Comparison of ENCODE assay signal across 21 mouse cellular contexts in genomic region chr2:17525211-17525610, GRCm38 (mm10).
DNase-seq lines count a peak whose midpoint lies in the region; ATAC-seq lines count a peak whose summit lies in the region.
"Had no signal": no experiment of that assay in that cellular context is flagged by ENCODE, and none has a peak within 500 bp of the region (broad histone marks: within the 10 kb centered on the region; RNA-seq: fewer than 3 reads in every experiment).

No protein-coding gene starts in this region.

- H3K4me1 ChIP-seq in hindbrain, embryonic 12.5 days = peaks cover 11% of the 10 kb centered on the region; the same call in 1 of the 2 replicates
- peaks cover 20% of the 10 kb centered on the region for H3K4me1 ChIP-seq in hindbrain, embryonic 10.5 days (replicated peaks)
- H3K4me1 ChIP-seq in forebrain, embryonic 14.5 days (ENCODE audit: control insufficient read depth, insufficient read depth, low read length) = peaks cover 4% of the 10 kb centered on the region; the same call in 1 of the 2 replicates
- H3K4me1 ChIP-seq in hindbrain, embryonic 14.5 days (replicated peaks; ENCODE audit: control insufficient read depth, insufficient read depth, low read length) = peaks cover 25% of the 10 kb centered on the region
- peaks cover 18% of the 10 kb centered on the region for H3K4me1 ChIP-seq in neural tube, embryonic 12.5 days
- H3K4me1 ChIP-seq: liver, embryonic 13.5 days; lung, embryonic 15.5 days had no signal

- H3K27me3 ChIP-seq in hindbrain, embryonic 12.5 days = no peaks in the 10 kb centered on the region
- no peaks in the 10 kb centered on the region for H3K27me3 ChIP-seq in hindbrain, embryonic 10.5 days (ENCODE audit: insufficient read depth, poor library complexity, severe bottlenecking)
- H3K27me3 ChIP-seq in forebrain, embryonic 14.5 days (replicated peaks; ENCODE audit: control insufficient read depth, insufficient read depth, low read length) = no peaks in the 10 kb centered on the region
- H3K27me3 ChIP-seq in hindbrain, embryonic 14.5 days (ENCODE audit: control insufficient read depth, insufficient read depth, low read length) = no peaks in the 10 kb centered on the region
- H3K27me3 ChIP-seq in neural tube, embryonic 12.5 days (replicated peaks) = no peaks in the 10 kb centered on the region
- H3K27me3 ChIP-seq: heart, embryonic 15.5 days; kidney, embryonic 15.5 days; limb, embryonic 13.5 days; liver, embryonic 13.5 days; lung, embryonic 15.5 days had no signal

- H3K27ac ChIP-seq in hindbrain, embryonic 12.5 days = no peak overlapping the region
- H3K27ac ChIP-seq in hindbrain, embryonic 10.5 days = no peak overlapping the region
- no peak overlapping the region for H3K27ac ChIP-seq in forebrain, embryonic 14.5 days (ENCODE audit: low read depth, low read length)
- no peak overlapping the region for H3K27ac ChIP-seq in hindbrain, embryonic 14.5 days
- H3K27ac ChIP-seq in neural tube, embryonic 12.5 days = no peak overlapping the region
- H3K27ac ChIP-seq: embryonic facial prominence, embryonic 12.5 days; kidney, embryonic 15.5 days; limb, embryonic 13.5 days; liver, embryonic 13.5 days; lung, embryonic 15.5 days had no signal

- H3K9me3 ChIP-seq in hindbrain, embryonic 12.5 days (replicated peaks) = no peaks in the 10 kb centered on the region
- no peaks in the 10 kb centered on the region for H3K9me3 ChIP-seq in hindbrain, embryonic 10.5 days
- H3K9me3 ChIP-seq in forebrain, embryonic 14.5 days (replicated peaks; ENCODE audit: control insufficient read depth, low read length) = no peaks in the 10 kb centered on the region
- H3K9me3 ChIP-seq in hindbrain, embryonic 14.5 days (ENCODE audit: control insufficient read depth, low read length) = no peaks in the 10 kb centered on the region
- no peaks in the 10 kb centered on the region for H3K9me3 ChIP-seq in neural tube, embryonic 12.5 days
- H3K9me3 ChIP-seq: embryonic facial prominence, embryonic 12.5 days; heart, embryonic 15.5 days; kidney, embryonic 15.5 days; limb, embryonic 13.5 days; liver, embryonic 13.5 days; lung, embryonic 15.5 days had no signal

- intact Hi-C loops in left cerebral cortex, postnatal 25 days (cut with DNase I) = no loop called here

- H3K9ac ChIP-seq in hindbrain, embryonic 12.5 days = no peak overlapping the region
- H3K9ac ChIP-seq in forebrain, embryonic 14.5 days (ENCODE audit: low read length) = no peak overlapping the region
- H3K9ac ChIP-seq in hindbrain, embryonic 14.5 days = no peak overlapping the region
- H3K9ac ChIP-seq in neural tube, embryonic 12.5 days = no peak overlapping the region
- H3K9ac ChIP-seq: embryonic facial prominence, embryonic 12.5 days; heart, embryonic 15.5 days; kidney, embryonic 15.5 days; limb, embryonic 13.5 days; liver, embryonic 13.5 days; lung, embryonic 15.5 days had no signal

- 40% methylated on average over 4 of the region's 4 CpGs for WGBS in hindbrain, embryonic 12.5 days
- WGBS in hindbrain, embryonic 10.5 days = 80% methylated on average over 4 of the region's 4 CpGs
- 32% methylated on average over 4 of the region's 4 CpGs for WGBS in forebrain, embryonic 14.5 days
- WGBS in hindbrain, embryonic 14.5 days = 20% methylated on average over 4 of the region's 4 CpGs
- WGBS in neural tube, embryonic 12.5 days = 52% methylated on average over 4 of the region's 4 CpGs

- no peak for DNase-seq in hindbrain, embryonic 10.5 days (ENCODE audit: low spot score)
- DNase-seq in forebrain, embryonic 14.5 days (ENCODE audit: low spot score) = peak; percentile 45
- peak; percentile 47 for DNase-seq in hindbrain, embryonic 14.5 days (ENCODE audit: low spot score)
- DNase-seq in left cerebral cortex, postnatal 25 days (ENCODE audit: low spot score in 2 of 2) = no peak
- DNase-seq in testis, postnatal 14 days (ENCODE audit: low spot score) = no peak
- DNase-seq: adrenal gland, postnatal 36 days; cerebellum, adult 8-10 months; gastrocnemius, postnatal 14 days; heart, adult 18-20 months; heart, postnatal 4 days; liver, embryonic 13.5 days; lung, postnatal 4 days; thymus, postnatal 14 days had no signal

- H3K4me2 ChIP-seq in hindbrain, embryonic 12.5 days (replicated peaks) = no peak overlapping the region
- H3K4me2 ChIP-seq in forebrain, embryonic 14.5 days (ENCODE audit: low read length) = no peak overlapping the region
- H3K4me2 ChIP-seq in hindbrain, embryonic 14.5 days (replicated peaks) = no peak overlapping the region
- no peak overlapping the region for H3K4me2 ChIP-seq in neural tube, embryonic 12.5 days (replicated peaks)
- H3K4me2 ChIP-seq: embryonic facial prominence, embryonic 12.5 days; heart, embryonic 15.5 days; kidney, embryonic 15.5 days; limb, embryonic 13.5 days; liver, embryonic 13.5 days; lung, embryonic 15.5 days had no signal

- peak; percentile 83 for ATAC-seq in hindbrain, embryonic 12.5 days (ENCODE audit: low FRiP score)
- ATAC-seq in forebrain, embryonic 14.5 days = peak; percentile 20; the same call in 1 of the 2 replicates
- ATAC-seq in hindbrain, embryonic 14.5 days (ENCODE audit: low FRiP score) = peak; percentile 54; the same call in 1 of the 2 replicates
- ATAC-seq in neural tube, embryonic 12.5 days (ENCODE audit: low FRiP score, low read depth) = 0 out of 2 replicates have a peak, but pooled peaks have one; percentile 65
- ATAC-seq: intestine, embryonic 16.5 days had no signal

- H3K36me3 ChIP-seq in hindbrain, embryonic 12.5 days = no peaks in the 10 kb centered on the region
- no peaks in the 10 kb centered on the region for H3K36me3 ChIP-seq in hindbrain, embryonic 10.5 days
- no peaks in the 10 kb centered on the region for H3K36me3 ChIP-seq in forebrain, embryonic 14.5 days (ENCODE audit: control insufficient read depth, insufficient read depth, low read length)
- no peaks in the 10 kb centered on the region for H3K36me3 ChIP-seq in hindbrain, embryonic 14.5 days (replicated peaks; ENCODE audit: control insufficient read depth, insufficient read depth)
- H3K36me3 ChIP-seq in neural tube, embryonic 12.5 days = no peaks in the 10 kb centered on the region
- H3K36me3 ChIP-seq: embryonic facial prominence, embryonic 12.5 days; heart, embryonic 15.5 days; kidney, embryonic 15.5 days; limb, embryonic 13.5 days; liver, embryonic 13.5 days; lung, embryonic 15.5 days had no signal

- no peak overlapping the region for H3K4me3 ChIP-seq in hindbrain, embryonic 12.5 days
- H3K4me3 ChIP-seq in hindbrain, embryonic 10.5 days = no peak overlapping the region
- H3K4me3 ChIP-seq in forebrain, embryonic 14.5 days (ENCODE audit: low read depth, low read length) = no peak overlapping the region
- H3K4me3 ChIP-seq in hindbrain, embryonic 14.5 days (replicated peaks; ENCODE audit: low read length) = no peak overlapping the region
- H3K4me3 ChIP-seq in neural tube, embryonic 12.5 days = no peak overlapping the region
- H3K4me3 ChIP-seq: embryonic facial prominence, embryonic 12.5 days; heart, embryonic 15.5 days; kidney, embryonic 15.5 days; limb, embryonic 13.5 days; liver, embryonic 13.5 days; lung, embryonic 15.5 days had no signal

Comparison
In these comparisons a context has a peak if more than half of its experiments do, and no peak if none do; other contexts are left out.
1. DNase-seq: peak in forebrain, embryonic 14.5 days (single experiment) and hindbrain, embryonic 14.5 days (single experiment); none in hindbrain, embryonic 10.5 days (single experiment), left cerebral cortex, postnatal 25 days (0 of 2) and testis, postnatal 14 days (single experiment).
2. ATAC-seq: peak in every context shown above with its lines; median percentile 83 in hindbrain, embryonic 12.5 days; 65 in neural tube, embryonic 12.5 days; 54 in hindbrain, embryonic 14.5 days; 20 in forebrain, embryonic 14.5 days.